Mouse (Mus musculus) gastrocnemius, postnatal 36 days (tissue): ENCODE data around the gene Als2. TPM values are rescaled to one million over a fixed set of nuclear protein-coding genes. Genes with fewer than 3 reads are reported as not detected.

Source experiments
- DNase-seq, 2 experiments: peaks; one replicate each; pipeline ENCODE4 v3.0.0; 2022
- intact Hi-C: fragments of 180-260 bp; cut with DNase I; formaldehyde crosslinking; loops from one replicate; pipeline ENCODE4 v1.15.1; 2025
- total RNA-seq, 2 experiments: library from RNA; stranded (reverse); gene quantifications; 2 replicates each; pipeline ENCODE4 v1.2.3; 2021

The Als2 gene
- total RNA-seq, 2 experiments from 2014 or later: 13.6 to 16.1 TPM

DNA sequence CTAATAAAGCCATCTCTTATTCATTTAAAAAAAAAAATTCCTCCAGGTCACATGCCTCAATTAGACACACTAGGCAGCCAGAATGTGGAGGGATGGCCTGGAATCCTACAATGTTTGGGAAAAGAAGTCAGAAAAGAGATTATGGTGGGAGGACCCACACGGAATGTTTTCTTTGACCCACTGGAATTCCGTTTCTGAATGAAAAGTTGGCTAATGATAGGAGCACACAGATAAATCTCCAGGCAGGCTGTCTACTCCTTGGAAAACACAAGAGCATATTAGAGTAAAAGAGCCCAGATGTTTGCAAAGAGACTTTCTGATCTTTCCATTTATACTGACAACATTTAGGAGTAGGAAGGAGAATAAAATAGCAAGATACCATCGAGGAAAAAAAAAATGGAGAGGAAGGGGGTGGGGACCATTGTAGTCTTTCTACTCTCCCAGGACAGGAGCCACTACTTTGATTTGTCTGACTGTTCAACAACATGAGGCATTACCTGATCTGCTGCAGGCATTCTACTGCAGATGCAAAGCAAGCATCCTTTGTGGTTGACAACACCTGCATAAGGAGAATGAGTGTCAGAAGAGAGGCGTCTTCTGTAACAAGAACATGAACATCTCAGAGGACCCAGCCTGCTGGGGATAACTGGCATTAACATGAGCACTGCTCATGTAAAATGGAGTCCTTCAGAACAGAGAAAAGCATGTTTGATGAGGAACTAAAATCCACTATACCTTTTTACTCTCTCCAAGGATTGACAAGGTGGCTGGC lies 69.2 kb downstream of the Als2 start:
- intact Hi-C loops: no loop called here
- DNase-seq: no peak

DNA sequence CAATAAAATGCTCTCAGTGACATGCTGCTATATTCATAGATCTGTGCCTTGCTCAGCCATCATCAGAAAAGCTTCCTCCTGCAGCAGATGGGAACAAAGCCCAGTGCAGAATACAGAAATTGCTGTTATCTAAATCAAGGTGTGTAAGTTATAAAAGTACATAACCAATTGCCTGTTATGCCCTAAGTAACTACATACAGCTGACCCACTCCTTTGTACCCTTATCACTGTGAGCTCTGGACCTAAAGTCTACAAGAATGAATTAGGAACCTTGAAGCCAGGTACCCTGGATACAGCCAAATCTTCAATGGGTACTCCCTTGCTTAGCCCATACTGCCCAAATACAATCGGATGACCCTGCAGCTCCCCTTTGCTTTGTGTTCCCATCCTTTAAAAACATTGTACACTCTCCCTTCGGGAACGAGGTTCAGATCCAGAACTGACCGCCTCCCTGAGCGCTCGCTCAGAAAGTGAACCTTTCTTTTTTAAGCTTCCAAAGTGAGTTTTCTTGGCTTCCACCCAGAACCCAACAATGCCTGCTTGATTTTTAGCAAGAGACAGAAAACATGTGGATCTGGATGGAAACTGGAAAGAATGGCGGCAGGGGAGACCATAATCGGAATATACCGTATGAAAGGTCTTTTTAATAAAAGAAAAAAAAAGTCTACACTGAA lies 70.7 kb downstream of the Als2 start:
- intact Hi-C loops: no loop called here
- no peak for DNase-seq

DNA sequence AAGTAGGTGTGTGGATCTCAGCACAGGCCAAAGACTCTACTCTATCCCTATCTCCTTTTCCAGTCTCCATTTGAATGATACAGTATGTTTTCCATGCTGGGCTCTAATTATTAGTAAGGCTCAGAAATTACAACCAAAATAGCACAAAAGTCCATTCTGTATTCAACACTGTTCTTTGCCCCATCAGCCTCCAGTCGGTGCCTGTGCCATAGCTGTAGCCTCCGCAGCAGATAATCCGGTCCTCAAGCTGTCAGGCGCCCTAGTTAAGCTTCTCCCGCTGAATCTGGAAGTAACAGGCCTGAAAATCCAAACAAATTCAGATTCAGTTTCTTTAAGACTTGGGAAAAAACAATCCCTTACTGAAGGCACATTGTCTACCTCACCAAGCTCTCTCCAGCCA lies 73.1 kb downstream of the Als2 start:
- intact Hi-C loops: no loop called here
- no peak for DNase-seq

DNA sequence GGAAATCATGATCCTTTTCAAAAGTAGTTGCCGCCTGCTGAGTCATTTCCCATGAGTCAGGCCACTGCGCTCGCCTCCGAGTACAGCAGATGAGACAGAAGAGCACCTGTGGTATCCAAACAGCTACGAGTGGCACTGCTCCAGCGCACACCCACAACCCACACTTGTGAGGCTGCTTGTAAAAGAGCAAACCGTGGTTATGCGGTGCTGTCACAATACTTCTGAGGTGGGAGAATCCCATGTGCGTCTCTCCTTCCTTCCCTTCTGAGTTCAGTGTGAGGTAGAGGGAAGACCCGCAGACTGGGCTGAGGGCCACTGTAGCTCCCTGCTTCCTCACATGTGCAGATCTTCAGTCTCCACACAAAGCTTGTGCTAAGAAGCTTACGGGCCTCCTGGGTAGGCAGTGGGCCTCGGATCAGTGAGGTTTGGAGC lies 74.0 kb downstream of the Als2 start, which contains the start of gene Mpp4:
Mpp4 (minus strand) TSS at position 360 of the 432 bp plus-strand sequence.
- intact Hi-C loops: no loop called here
- DNase-seq: no peak

DNA sequence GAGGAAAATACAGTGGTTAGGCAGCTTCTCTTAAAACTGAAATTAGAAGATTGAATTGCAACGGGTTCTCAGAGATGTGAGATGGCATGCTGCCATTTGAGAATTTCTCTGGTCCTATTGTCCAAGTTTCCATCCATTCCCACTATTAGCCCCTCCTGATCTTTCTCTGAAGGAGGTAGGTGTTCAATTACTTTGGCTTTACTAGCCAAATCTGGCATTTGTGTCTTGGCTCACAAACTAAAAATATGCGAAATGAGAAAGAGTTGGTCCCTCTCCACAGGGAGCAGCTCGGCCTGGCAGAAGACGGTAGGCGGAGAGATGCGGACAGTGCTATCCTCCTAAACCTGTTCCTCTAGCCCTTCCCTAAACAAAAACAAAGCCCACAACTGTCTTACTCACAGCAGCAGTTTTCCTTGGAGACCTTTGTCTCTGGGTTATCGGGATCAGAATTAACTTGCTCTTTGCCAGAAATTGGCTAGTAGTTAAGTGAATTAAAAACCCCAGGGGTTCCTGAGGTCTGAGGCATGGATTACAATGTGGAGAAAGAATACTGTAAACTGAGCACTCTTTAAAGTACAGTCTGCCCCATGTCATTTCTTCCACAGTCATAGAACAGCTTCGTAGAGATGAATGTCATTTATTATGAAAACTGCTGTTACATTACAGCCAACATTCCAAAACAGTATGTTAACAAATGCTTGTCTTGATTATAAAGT lies 74.6 kb downstream of the Als2 start:
- intact Hi-C loops: no loop called here

DNA sequence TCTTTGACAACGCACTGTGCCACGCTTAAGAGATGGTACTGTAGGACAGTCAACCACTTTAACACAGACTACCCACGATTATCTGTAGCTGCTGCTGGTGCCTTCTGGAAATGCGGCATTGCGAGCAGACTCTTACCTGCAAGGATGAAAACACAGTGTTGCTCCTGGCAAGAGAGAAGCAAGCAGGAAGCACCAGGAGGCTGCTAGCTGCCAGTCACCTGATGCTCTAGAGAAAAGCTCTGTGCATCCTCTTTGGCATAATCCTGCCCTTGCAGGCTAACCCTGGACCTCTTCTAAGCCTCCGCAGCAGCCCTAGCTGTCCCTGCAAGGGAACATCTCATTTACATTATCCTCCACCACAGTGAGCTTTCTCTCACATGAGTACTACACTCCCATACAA lies 75.6 kb downstream of the Als2 start:
- intact Hi-C loops: no loop called here
- no peak for DNase-seq

More for the DNA sequence above, 74.6 kb downstream of the Als2 start:
- no peak for DNase-seq

DNA sequence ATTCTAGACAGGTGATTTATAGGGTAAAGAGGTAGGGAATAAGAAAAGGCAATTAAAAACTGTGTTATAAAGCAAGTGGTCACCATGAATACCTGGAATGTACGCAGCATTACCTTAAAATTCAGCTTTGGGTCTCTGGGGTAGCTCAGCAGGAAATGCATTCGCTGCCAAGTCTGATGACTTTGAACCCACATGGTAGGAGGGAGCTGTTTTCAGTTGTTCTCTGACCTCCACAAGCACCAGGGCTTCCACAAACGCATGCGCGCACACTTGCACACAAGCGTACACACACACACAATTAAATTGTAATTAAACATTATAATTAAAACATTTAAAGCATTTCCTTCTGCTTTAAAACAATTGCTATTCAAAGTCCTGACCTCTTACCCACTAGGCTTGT lies 76.2 kb downstream of the Als2 start:
- DNase-seq: no peak
- intact Hi-C loops: no loop called here

DNA sequence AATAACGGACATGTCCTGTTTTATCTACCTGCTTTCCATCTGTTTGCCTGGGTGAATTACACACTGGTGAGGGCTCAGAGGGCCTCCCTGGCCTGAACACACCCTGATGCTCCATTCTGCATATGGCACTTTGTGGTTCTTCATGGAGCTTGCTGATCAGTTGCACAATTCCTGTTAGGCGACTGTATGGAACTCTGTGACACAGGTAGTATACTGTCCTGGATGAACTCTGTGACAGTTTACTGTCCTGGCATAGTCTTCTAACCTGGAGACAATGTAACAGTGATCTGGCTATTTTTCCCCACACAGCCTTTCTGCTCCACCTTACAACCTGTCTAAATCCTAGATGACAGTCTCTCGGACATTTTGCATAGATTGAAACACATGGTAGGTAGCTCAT lies 77.9 kb downstream of the Als2 start:
- DNase-seq: no peak
- intact Hi-C loops: no loop called here

DNA sequence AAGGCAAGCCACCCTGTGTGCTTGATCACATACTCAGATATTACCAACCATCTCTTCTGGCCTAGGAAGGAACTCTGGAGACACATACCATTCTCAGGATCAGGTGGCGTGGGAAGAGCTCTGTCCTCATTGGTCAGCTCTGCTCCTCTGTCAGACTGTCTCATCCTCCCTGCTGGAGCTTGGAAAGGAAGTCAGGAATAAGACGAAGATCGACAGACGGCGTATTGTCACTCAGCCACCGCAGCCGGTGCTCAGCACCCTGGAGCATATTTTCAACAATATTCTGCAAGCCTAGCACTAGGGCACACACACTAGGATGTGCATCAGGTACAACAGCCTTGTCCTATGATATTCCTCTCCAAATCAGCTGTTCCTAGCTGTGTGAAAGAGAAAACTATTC lies 78.5 kb downstream of the Als2 start:
- DNase-seq: no peak
- intact Hi-C loops: no loop called here

DNA sequence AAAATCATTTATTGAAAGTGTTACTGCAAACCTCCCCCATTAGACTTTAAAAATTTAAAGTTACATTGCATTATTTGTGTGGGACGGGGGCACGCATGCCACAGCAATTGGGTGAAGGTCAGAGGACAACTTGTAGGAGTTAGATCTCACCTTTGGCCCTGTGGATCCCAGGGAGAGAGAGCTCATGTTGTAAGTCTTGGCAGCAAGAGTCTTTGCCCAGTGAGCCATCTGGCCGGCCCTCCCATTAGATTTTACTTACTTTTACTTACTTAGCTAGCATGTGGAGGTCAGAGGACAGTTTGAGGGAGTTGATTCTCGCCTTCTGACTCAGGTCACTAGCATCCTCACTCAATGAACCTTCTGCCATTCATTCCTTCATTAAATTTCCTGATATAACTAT lies 79.2 kb downstream of the Als2 start:
- intact Hi-C loops: no loop called here

DNA sequence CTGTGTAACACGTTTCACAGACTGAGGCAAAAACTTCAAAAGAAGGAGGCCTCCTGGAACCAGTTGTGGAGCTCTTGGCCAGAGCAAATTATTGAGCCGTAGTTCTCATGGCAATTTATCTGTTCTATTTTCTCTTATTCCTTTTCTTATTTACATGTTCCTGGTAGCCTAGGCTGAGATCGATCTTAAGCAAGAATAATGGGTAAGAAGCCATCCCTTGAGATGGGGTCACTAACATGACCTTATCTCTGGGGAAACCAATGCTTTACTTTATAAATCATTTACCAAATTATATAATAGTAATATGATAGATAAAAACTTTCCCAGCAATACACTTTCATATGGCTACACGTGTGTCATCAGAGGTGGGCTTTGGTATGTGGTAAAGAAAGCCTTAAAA lies 84.7 kb downstream of the Als2 start:
- intact Hi-C loops: no loop called here
- no peak for DNase-seq

More for the DNA sequence above, 79.2 kb downstream of the Als2 start:
- DNase-seq: no peak

DNA sequence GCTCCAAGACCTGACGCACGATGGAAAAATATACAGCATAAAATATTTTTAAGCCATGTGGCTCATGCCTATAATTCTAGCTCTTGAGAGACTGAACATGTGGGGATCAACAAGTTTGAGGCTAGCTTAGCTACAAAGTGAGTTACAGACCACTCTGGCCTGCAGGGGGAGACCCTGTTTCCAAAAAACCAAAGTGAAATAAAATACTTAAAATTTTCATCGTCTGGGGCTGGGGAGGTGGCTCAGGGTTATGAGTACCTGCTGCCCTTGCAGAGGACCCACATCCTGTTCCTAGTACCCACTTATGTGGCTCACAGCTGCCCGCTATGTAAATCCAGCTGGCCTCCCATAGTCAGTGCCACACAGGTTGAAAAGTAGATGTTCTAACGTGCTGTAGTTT lies 86.5 kb downstream of the Als2 start:
- no peak for DNase-seq
- intact Hi-C loops: no loop called here

DNA sequence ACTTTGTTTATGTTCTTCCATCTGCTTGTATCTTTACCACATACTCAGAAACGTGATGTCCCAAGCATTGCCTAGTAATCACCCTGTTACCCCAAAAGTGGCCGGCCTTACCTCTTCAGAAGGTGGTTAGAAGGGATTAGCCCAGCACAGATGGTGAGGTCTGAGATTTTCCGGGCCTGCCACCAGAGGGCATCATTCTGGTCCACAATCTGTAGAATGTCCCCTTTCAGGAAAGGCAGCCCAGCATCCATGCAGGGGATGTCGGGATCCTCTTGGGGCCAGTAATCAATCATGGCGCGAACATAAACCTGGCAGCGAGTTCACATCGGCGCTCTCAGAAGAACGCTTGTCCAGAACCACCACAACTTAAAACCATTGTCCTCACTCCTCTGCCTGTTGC lies 92.5 kb downstream of the Als2 start:
- no peak for DNase-seq
- intact Hi-C loops: loop anchor here (5.0 kb wide), 1 partner anchor 372 kb away; no protein-coding TSS in a partner anchor

DNA sequence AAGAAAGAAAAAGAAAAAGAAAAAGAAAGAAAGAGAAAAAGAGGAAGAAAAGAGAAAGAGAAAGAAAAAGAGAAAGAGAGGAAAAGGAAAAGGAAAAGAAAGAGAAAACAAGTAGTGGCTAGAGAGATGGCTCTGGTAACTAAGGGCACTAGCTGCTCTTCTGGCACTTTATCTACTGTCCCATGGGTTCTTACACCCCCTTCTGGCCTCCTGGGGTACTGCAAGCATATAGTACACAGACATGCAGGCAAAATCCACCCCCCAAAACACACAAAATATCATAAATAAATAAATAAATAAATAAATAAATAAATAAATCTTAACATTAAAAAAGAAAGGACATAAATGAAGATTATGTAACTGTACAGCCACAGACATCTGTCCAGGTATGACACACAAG lies 94.2 kb downstream of the Als2 start:
- intact Hi-C loops: loop anchor here (5.0 kb wide), 1 partner anchor 371 kb away; no protein-coding TSS in a partner anchor
- DNase-seq: peak; percentile 30 to 47

DNA sequence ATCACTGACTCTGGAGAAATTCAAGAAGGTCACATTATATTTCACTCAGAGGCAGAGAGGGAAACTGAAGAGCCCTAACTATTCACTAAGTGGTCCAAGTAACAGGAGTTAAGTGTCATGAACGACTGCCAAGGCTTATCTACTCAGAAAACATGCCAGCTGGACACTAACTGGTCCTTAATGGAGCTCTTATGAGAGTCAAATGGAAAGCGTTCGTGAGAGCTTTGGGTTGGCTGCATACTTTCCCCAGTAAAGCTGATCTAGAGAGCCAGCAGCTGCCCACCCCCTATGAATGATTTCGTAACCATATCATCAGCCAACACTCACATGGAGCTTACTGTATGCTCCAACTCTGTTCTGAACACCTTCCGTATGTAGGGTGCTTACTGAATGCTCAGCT lies 102.6 kb downstream of the Als2 start:
- intact Hi-C loops: no loop called here

DNA sequence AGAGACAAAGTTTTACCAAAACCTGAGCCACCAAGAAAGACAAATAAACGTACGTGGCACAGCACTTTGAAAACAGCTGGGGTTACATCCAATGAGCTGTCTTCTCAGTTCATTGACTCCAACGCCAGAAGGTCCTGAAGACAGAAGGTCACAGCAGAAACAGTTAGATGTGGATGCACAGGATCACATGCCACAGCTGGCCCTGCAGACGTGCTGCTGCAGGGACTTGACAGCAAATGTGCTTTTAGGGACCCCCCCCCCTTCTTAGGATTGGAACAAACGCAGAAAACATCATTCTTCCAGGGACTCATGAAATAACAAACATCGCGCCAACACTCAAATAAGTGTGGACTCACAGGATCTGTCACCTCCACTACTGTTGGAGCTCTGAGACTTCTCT lies 108.2 kb downstream of the Als2 start:
- DNase-seq: no peak
- intact Hi-C loops: no loop called here

More for the DNA sequence above, 102.6 kb downstream of the Als2 start:
- DNase-seq: no peak

DNA sequence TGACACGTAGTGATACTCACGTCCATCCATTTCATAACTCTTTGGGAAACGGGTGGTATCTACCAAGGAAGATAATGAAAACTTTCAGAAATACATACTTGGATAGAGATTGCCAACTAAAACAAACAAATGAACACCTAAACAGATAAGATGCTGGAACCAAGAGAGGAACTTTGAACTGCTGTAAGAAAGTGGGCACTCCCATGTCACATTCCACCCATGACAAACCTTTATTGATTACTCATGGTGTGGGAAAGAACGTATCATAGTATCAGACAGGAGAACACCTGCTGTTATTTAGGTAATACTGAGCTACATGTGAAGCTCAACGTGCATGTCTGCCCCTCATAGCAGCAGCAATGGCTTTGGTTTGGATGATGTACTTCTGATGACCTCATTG lies 111.5 kb downstream of the Als2 start:
- no peak for DNase-seq
- intact Hi-C loops: no loop called here

DNA sequence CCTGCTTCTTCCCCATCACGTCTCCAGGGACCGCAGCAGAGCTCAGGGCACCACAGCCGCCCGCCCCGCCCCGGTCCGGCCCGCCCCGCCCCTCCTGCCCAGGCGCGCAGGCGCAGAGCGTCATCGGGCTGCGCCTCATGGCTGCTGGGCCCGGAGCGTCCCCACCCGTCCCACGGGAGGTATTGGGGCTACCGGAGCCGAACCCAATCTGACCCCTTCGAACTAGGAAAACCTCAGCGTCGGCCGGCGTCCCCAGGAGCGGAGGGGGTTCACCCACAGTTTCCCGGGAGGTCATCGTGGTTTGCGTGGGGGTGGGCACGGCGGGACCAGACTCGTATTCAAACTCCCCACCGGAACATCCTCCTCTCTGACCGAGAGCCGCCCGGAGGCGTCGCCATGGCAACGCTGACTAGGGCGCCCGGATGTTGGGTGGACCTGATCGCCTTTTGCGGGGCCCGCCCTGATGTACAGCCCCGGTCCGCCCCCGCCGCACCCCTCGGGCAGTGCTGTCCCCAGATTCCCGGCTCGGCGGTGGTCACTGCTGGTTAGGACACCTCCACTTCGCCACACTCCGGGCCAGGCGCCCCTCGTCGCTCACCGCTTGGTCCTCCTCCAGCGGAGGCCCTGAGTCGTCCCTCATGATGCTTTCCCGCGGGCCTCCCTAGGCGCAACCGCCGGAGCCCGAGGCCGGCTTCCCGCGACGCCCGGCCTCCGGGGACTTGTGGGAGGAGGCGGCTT lies 117.1 kb downstream of the Als2 start, which contains the start of gene Tmem237:
Tmem237 (minus strand) TSS at position 689 of the 738 bp plus-strand sequence.
- peak; percentile 89 to 92 for DNase-seq
- intact Hi-C loops: no loop called here
